Mouse (Mus musculus): ENCODE results near the gene Ccdc144b. TPM values are rescaled to one million over a fixed set of nuclear protein-coding genes. Genes with fewer than 3 reads are reported as not detected.

The Ccdc144b gene
- total and polyA plus RNA-seq, 3 experiments: 0.04 TPM; not detected in 2

GRCm38 (mm10) chr3:36060096-36060850 lies 6.9 kb upstream of the Ccdc144b start:
- Histone ChIP-seq H3K4me1 (ENCODE audit: control insufficient read depth, insufficient read depth, low read length) (no peaks in the 10 kb centered on the region; the same call in 1 of the 2 replicates), H3K9ac (ENCODE audit: low read depth, low read length) (no peak overlapping the region), H3K36me3 (ENCODE audit: control insufficient read depth, insufficient read depth, low read length) (no peaks in the 10 kb centered on the region), H3K4me3 (no peak overlapping the region), H3K27ac (no peak overlapping the region), H3K27me3 (ENCODE audit: control insufficient read depth, insufficient read depth, low read length) (no peaks in the 10 kb centered on the region), H3K79me2 (replicated peaks; ENCODE audit: control insufficient read depth, insufficient read depth, low read length) (no peaks in the 10 kb centered on the region)
- 0 out of 2 replicates have a peak, but pooled peaks have one; percentile 26 for TF ChIP-seq EP300 (IDR thresholded peaks at IDR 0.05; ENCODE audit: insufficient read depth, low read depth, low read length)
- no peak for TF ChIP-seq POLR2A (IDR thresholded peaks at IDR 0.05; ENCODE audit: insufficient read depth, low read depth, low read length)
- TF ChIP-seq CTCF (IDR thresholded peaks at IDR 0.05): peak; percentile 81
- 31% methylated on average over 8 of the region's 8 CpGs for WGBS
- DNase-seq: peak; percentile 54 to 69
- intact Hi-C loops (cut with DNase I): loop anchor here (1.0 to 10.0 kb wide), 4 partner anchors 88 to 515 kb away; partner anchors contain the start of genes 1810062G17Rik, Anxa5 and Ccna2

GRCm38 (mm10) chr3:36049106-36049505 lies 4.2 kb downstream of the Ccdc144b start:
- 49% methylated on average over 1 of the region's 1 CpGs for WGBS
- H3K27me3 ChIP-seq (ENCODE audit: control insufficient read depth, insufficient read depth, low read length): no peaks in the 10 kb centered on the region
- no peaks in the 10 kb centered on the region for H3K4me1 ChIP-seq (ENCODE audit: control insufficient read depth, insufficient read depth, low read length)
- intact Hi-C loops (cut with DNase I): no loop called here
- no peaks in the 10 kb centered on the region for H3K79me2 ChIP-seq (replicated peaks; ENCODE audit: control insufficient read depth, insufficient read depth, low read length)
- TF ChIP-seq POLR2A (IDR thresholded peaks at IDR 0.05; ENCODE audit: insufficient read depth, low read depth, low read length) (no peak), EP300 (IDR thresholded peaks at IDR 0.05; ENCODE audit: insufficient read depth, low read depth, low read length) (no peak), CTCF (IDR thresholded peaks at IDR 0.05) (no peak)
- DNase-seq: no peak
- H3K27ac ChIP-seq: no peak overlapping the region
- H3K4me3 ChIP-seq: no peak overlapping the region
- no peak overlapping the region for H3K9ac ChIP-seq (ENCODE audit: low read depth, low read length)
- no peaks in the 10 kb centered on the region for H3K36me3 ChIP-seq (ENCODE audit: control insufficient read depth, insufficient read depth, low read length)

GRCm38 (mm10) chr3:36045086-36045485 lies 8.3 kb downstream of the Ccdc144b start:
- Histone ChIP-seq H3K79me2 (replicated peaks; ENCODE audit: control insufficient read depth, insufficient read depth, low read length) (no peaks in the 10 kb centered on the region), H3K4me3 (no peak overlapping the region), H3K4me1 (ENCODE audit: control insufficient read depth, insufficient read depth, low read length) (no peaks in the 10 kb centered on the region), H3K9ac (ENCODE audit: low read depth, low read length) (no peak overlapping the region), H3K27me3 (ENCODE audit: control insufficient read depth, insufficient read depth, low read length) (no peaks in the 10 kb centered on the region), H3K36me3 (ENCODE audit: control insufficient read depth, insufficient read depth, low read length) (no peaks in the 10 kb centered on the region), H3K27ac (no peak overlapping the region)
- intact Hi-C loops (cut with DNase I): no loop called here
- 68% methylated on average over 4 of the region's 4 CpGs for WGBS
- no peak for DNase-seq
- TF ChIP-seq POLR2A (IDR thresholded peaks at IDR 0.05; ENCODE audit: insufficient read depth, low read depth, low read length) (no peak), CTCF (IDR thresholded peaks at IDR 0.05) (no peak), EP300 (IDR thresholded peaks at IDR 0.05; ENCODE audit: insufficient read depth, low read depth, low read length) (no peak)

- intact Hi-C loops (cut with DNase I): no loop called here
Observed at GRCm38 (mm10) chr3:36044520-36044919, 8.8 kb downstream of the Ccdc144b start.

GRCm38 (mm10) chr3:36031740-36032510 lies 21.4 kb downstream of the Ccdc144b start:
- no peak for DNase-seq
- no peak overlapping the region for H3K9ac ChIP-seq (ENCODE audit: low read depth, low read length)
- intact Hi-C loops (cut with DNase I): no loop called here
- H3K4me3 ChIP-seq: no peak overlapping the region
- H3K36me3 ChIP-seq (ENCODE audit: control insufficient read depth, insufficient read depth, low read length): no peaks in the 10 kb centered on the region
- TF ChIP-seq EP300 (IDR thresholded peaks at IDR 0.05; ENCODE audit: insufficient read depth, low read depth, low read length) (no peak), POLR2A (IDR thresholded peaks at IDR 0.05; ENCODE audit: insufficient read depth, low read depth, low read length) (no peak)
- H3K4me1 ChIP-seq (ENCODE audit: control insufficient read depth, insufficient read depth, low read length): no peaks in the 10 kb centered on the region
- H3K27ac ChIP-seq: no peak overlapping the region
- no peaks in the 10 kb centered on the region for H3K79me2 ChIP-seq (replicated peaks; ENCODE audit: control insufficient read depth, insufficient read depth, low read length)
- WGBS: 26% methylated on average over 6 of the region's 6 CpGs
- no peaks in the 10 kb centered on the region for H3K27me3 ChIP-seq (ENCODE audit: control insufficient read depth, insufficient read depth, low read length)

More at GRCm38 (mm10) chr3:36044520-36044919, 8.8 kb downstream of the Ccdc144b start:
- Histone ChIP-seq H3K27me3 (ENCODE audit: control insufficient read depth, insufficient read depth, low read length) (no peaks in the 10 kb centered on the region), H3K4me1 (ENCODE audit: control insufficient read depth, insufficient read depth, low read length) (no peaks in the 10 kb centered on the region), H3K36me3 (ENCODE audit: control insufficient read depth, insufficient read depth, low read length) (no peaks in the 10 kb centered on the region), H3K27ac (no peak overlapping the region), H3K4me3 (no peak overlapping the region), H3K79me2 (replicated peaks; ENCODE audit: control insufficient read depth, insufficient read depth, low read length) (no peaks in the 10 kb centered on the region), H3K9ac (ENCODE audit: low read depth, low read length) (no peak overlapping the region)
- TF ChIP-seq POLR2A (IDR thresholded peaks at IDR 0.05; ENCODE audit: insufficient read depth, low read depth, low read length) (no peak), CTCF (IDR thresholded peaks at IDR 0.05) (no peak), EP300 (IDR thresholded peaks at IDR 0.05; ENCODE audit: insufficient read depth, low read depth, low read length) (no peak)
- DNase-seq: no peak

GRCm38 (mm10) chr3:36029993-36030392 lies 23.4 kb downstream of the Ccdc144b start:
- Histone ChIP-seq H3K4me1 (ENCODE audit: control insufficient read depth, insufficient read depth, low read length) (no peaks in the 10 kb centered on the region), H3K27me3 (ENCODE audit: control insufficient read depth, insufficient read depth, low read length) (no peaks in the 10 kb centered on the region), H3K9ac (ENCODE audit: low read depth, low read length) (no peak overlapping the region), H3K36me3 (ENCODE audit: control insufficient read depth, insufficient read depth, low read length) (no peaks in the 10 kb centered on the region), H3K79me2 (replicated peaks; ENCODE audit: control insufficient read depth, insufficient read depth, low read length) (no peaks in the 10 kb centered on the region), H3K4me3 (no peak overlapping the region), H3K27ac (no peak overlapping the region)
- TF ChIP-seq EP300 (IDR thresholded peaks at IDR 0.05; ENCODE audit: insufficient read depth, low read depth, low read length) (no peak), CTCF (IDR thresholded peaks at IDR 0.05) (no peak)
- intact Hi-C loops (cut with DNase I): no loop called here
- DNase-seq: no peak
- 79% methylated on average over 4 of the region's 4 CpGs for WGBS
